Mouse (Mus musculus): Measurements from ENCODE around the gene Arap1. TPM values are rescaled to one million over a fixed set of nuclear protein-coding genes. Genes with fewer than 3 reads are reported as not detected.
A peak's percentile ranks its signal among the peaks of the same experiment; 100 is the strongest.

Arap1 gene
- polyA plus RNA-seq, 1 experiment from 2014 or later, result 32.6 TPM

DNA sequence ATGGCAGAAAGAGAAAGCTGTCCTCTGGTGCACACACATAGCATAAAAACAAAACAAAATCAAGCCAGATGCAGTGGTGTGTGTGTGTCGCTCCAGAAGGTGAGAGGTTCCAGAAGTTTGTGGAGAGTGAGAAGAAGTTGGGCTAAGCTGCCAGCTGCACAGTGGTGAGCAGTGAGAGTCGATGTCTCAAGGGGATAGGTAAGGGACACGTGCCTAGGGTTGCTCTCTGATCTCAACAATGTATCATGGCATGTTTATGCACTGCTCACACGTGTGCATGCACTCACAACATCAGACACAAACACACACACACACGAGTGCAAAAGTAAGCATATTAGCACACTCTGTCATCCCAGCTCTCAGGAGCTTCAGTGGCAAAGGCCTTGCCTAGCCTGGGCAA is 16.0 kb downstream of the Arap1 start:
- no peaks in the 10 kb centered on the region for H3K36me3 ChIP-seq (ENCODE audit: control insufficient read depth, insufficient read depth)
- H3K4me2 ChIP-seq (ENCODE audit: low read depth, low read length), result no peak overlapping the region
- no peak overlapping the region for H3K4me3 ChIP-seq (ENCODE audit: low read length)
- no peaks in the 10 kb centered on the region for H3K9me3 ChIP-seq (replicated peaks; ENCODE audit: control insufficient read depth, low read length)
- H3K9ac ChIP-seq (ENCODE audit: low read length), result no peak overlapping the region
- 70% methylated on average over 5 of the region's 5 CpGs for WGBS
- H3K27ac ChIP-seq (ENCODE audit: low read length), result no peak overlapping the region
- no peak for ATAC-seq (replicated peaks; ENCODE audit: extremely low read depth, insufficient read depth, low FRiP score)
- H3K4me1 ChIP-seq (ENCODE audit: control insufficient read depth, insufficient read depth, low read length), result no peaks in the 10 kb centered on the region; the same call in 1 of the 2 replicates
- H3K27me3 ChIP-seq (ENCODE audit: control insufficient read depth, insufficient read depth, low read length), result no peaks in the 10 kb centered on the region

DNA sequence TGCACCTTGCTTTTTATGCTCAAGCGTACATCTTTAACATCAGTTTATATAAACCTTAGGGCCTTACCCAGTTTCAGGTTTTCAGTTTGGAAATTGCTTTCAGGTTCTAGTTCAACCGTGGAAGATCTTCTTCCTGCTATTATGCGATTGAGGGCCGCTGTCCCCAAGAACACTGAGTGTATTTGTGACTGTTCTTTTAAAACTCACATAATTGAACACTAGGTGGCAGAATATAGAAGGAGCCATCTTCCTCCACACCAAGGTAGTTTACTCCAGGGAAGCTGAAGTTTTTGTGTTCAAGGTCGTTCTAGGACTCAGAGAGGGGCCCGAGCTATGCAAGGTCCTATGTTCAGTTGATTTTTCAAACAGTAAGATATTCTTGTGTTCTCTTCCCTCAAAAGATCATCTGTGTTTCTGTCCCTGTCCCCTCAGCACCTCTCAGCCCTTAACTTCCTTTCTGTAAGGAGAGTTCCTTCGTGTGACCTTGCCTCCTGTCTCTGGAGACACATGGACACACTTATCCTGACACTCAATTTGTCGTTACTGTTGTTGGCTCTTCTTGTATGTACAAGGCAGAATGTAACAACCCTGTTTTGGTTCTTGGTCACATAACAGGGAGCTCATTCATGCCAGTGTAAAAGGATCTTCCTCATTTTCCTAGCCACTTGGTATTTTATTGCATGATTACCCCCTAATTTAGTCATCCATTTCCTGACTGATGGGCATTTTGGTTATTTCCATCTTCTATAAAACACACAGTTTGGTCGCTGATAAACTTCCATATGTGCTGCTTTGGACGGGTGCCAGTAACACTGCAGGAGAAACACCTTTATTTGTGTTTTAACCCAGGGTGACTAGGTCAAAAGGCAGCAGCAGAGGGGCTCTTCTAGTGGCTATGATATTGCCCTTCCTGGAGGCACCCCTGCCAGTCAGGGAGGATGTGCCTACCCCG is 20.3 kb downstream of the Arap1 start:
- Histone ChIP-seq H3K27me3 (ENCODE audit: control insufficient read depth, insufficient read depth, low read length) (no peaks in the 10 kb centered on the region), H3K4me2 (ENCODE audit: low read depth, low read length) (no peak overlapping the region), H3K9me3 (replicated peaks; ENCODE audit: control insufficient read depth, low read length) (no peaks in the 10 kb centered on the region), H3K36me3 (ENCODE audit: control insufficient read depth, insufficient read depth) (no peaks in the 10 kb centered on the region), H3K4me1 (ENCODE audit: control insufficient read depth, insufficient read depth, low read length) (no peaks in the 10 kb centered on the region), H3K27ac (ENCODE audit: low read length) (no peak overlapping the region), H3K9ac (ENCODE audit: low read length) (no peak overlapping the region), H3K4me3 (ENCODE audit: low read length) (no peak overlapping the region)
- no peak for ATAC-seq (replicated peaks; ENCODE audit: extremely low read depth, insufficient read depth, low FRiP score)
- WGBS, result 54% methylated on average over 11 of the region's 11 CpGs

DNA sequence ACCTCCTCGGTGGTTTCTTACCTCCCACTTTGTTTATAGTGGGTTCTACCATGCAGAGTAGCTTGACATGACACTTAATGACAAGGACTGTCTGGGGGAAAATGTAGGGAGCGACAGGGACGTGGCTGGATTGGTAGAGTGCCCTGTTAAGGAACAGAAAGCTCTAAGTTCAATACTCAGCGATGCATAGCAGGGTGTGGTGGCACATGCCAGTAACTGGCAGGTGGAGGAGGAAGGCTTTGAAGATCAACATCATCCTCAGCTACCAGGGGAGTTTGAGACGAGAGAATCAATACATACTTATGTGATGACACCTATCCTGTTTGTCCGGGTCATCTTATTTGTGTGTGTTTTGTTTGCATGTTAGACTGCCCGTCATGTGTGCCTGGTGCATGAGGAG is 21.8 kb downstream of the Arap1 start:
- Histone ChIP-seq H3K4me3 (ENCODE audit: low read length) (no peak overlapping the region), H3K9ac (ENCODE audit: low read length) (no peak overlapping the region), H3K27me3 (ENCODE audit: control insufficient read depth, insufficient read depth, low read length) (no peaks in the 10 kb centered on the region), H3K27ac (ENCODE audit: low read length) (no peak overlapping the region), H3K9me3 (replicated peaks; ENCODE audit: control insufficient read depth, low read length) (no peaks in the 10 kb centered on the region), H3K4me2 (ENCODE audit: low read depth, low read length) (no peak overlapping the region), H3K4me1 (ENCODE audit: control insufficient read depth, insufficient read depth, low read length) (no peaks in the 10 kb centered on the region), H3K36me3 (ENCODE audit: control insufficient read depth, insufficient read depth) (no peaks in the 10 kb centered on the region)
- WGBS, result 80% methylated on average over 7 of the region's 7 CpGs
- ATAC-seq (replicated peaks; ENCODE audit: extremely low read depth, insufficient read depth, low FRiP score), result no peak

DNA sequence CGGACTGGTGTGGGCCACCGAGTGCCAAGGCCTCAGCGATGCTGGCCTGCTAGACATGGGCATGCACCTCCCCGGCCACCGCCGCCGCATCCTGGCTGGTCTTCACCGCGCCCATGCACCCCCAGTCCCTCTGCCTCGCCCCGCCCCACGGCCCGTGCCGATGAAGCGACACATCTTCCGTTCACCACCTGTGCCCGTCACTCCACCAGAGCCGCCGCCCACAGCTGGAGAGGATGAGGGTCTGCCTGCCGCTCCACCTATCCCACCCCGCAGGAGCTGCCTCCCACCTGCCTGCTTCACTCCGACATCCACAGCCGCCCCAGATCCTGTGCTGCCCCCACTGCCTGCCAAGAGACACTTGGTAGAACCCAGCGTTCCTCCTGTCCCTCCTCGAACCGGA is 25.2 kb downstream of the Arap1 start:
- no peaks in the 10 kb centered on the region for H3K9me3 ChIP-seq (replicated peaks; ENCODE audit: control insufficient read depth, low read length)
- no peaks in the 10 kb centered on the region for H3K36me3 ChIP-seq (ENCODE audit: control insufficient read depth, insufficient read depth)
- no peak overlapping the region for H3K4me2 ChIP-seq (ENCODE audit: low read depth, low read length)
- no peak overlapping the region for H3K9ac ChIP-seq (ENCODE audit: low read length)
- H3K27ac ChIP-seq (ENCODE audit: low read length), result no peak overlapping the region
- no peak overlapping the region for H3K4me3 ChIP-seq (ENCODE audit: low read length)
- ATAC-seq (replicated peaks; ENCODE audit: extremely low read depth, insufficient read depth, low FRiP score), result no peak
- peaks cover 4% of the 10 kb centered on the region; the same call in 1 of the 2 replicates for H3K4me1 ChIP-seq (ENCODE audit: control insufficient read depth, insufficient read depth, low read length)
- 79% methylated on average over 26 of the region's 26 CpGs for WGBS
- H3K27me3 ChIP-seq (ENCODE audit: control insufficient read depth, insufficient read depth, low read length), result no peaks in the 10 kb centered on the region

- Histone ChIP-seq H3K27ac (ENCODE audit: low read length) (no peak overlapping the region), H3K27me3 (ENCODE audit: control insufficient read depth, insufficient read depth, low read length) (no peaks in the 10 kb centered on the region)
- ATAC-seq (replicated peaks; ENCODE audit: extremely low read depth, insufficient read depth, low FRiP score), result no peak
Measured at GRCm38 (mm10) chr7:101374155-101374554, 26.3 kb downstream of the Arap1 start.

DNA sequence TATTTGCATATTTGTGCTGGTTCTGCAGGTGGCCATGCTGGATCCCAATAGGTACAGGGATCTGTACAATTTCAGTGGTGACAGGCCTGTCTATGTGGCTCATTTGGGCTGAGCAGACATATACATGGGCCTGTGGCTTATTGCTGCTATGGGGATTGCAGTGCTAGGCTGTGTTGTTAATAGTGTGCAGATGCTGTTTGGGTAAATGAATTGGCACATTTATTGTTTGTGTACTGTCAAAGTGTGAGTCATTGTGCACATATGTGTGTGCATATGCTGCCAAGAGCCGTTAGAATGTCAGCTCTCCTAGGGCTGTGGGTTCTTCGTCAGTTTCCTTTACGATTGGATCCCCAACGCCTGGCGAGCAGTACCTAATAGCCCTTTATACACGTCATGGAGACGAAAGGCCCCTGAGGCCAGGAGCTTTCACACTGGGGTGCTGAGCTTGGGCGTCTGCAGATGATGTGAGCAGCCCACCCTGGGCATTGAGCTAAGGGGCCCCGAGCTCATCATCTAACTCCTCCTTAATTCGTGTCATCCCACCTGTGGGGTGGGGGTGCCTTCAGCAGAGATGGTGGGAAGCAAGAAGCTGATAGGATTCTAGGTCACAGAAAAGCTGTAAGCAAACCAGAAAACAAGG is 29.0 kb downstream of the Arap1 start:
- 76% methylated on average over 10 of the region's 10 CpGs for WGBS
- Histone ChIP-seq H3K9ac (ENCODE audit: low read length) (no peak overlapping the region), H3K36me3 (ENCODE audit: control insufficient read depth, insufficient read depth) (no peaks in the 10 kb centered on the region), H3K4me3 (ENCODE audit: low read length) (no peak overlapping the region), H3K27me3 (ENCODE audit: control insufficient read depth, insufficient read depth, low read length) (no peaks in the 10 kb centered on the region), H3K4me1 (ENCODE audit: control insufficient read depth, insufficient read depth, low read length) (peaks cover 21% of the 10 kb centered on the region), H3K4me2 (ENCODE audit: low read depth, low read length) (no peak overlapping the region), H3K9me3 (replicated peaks; ENCODE audit: control insufficient read depth, low read length) (no peaks in the 10 kb centered on the region), H3K27ac (ENCODE audit: low read length) (no peak overlapping the region)
- ATAC-seq (replicated peaks; ENCODE audit: extremely low read depth, insufficient read depth, low FRiP score), result no peak

More at GRCm38 (mm10) chr7:101374155-101374554, 26.3 kb downstream of the Arap1 start:
- no peaks in the 10 kb centered on the region for H3K9me3 ChIP-seq (replicated peaks; ENCODE audit: control insufficient read depth, low read length)
- no peak overlapping the region for H3K9ac ChIP-seq (ENCODE audit: low read length)
- no peaks in the 10 kb centered on the region for H3K36me3 ChIP-seq (ENCODE audit: control insufficient read depth, insufficient read depth)
- no peak overlapping the region for H3K4me2 ChIP-seq (ENCODE audit: low read depth, low read length)
- H3K4me3 ChIP-seq (ENCODE audit: low read length), result no peak overlapping the region
- peaks cover 15% of the 10 kb centered on the region for H3K4me1 ChIP-seq (ENCODE audit: control insufficient read depth, insufficient read depth, low read length)

- peak overlapping the region; percentile 48 for H3K4me3 ChIP-seq (ENCODE audit: low read length)
- peak overlapping the region; percentile 81 for H3K27ac ChIP-seq (ENCODE audit: low read length)
- 16% methylated on average over 6 of the region's 7 CpGs for WGBS
- peak overlapping the region; percentile 71 for H3K4me2 ChIP-seq (ENCODE audit: low read depth, low read length)
- peaks cover 21% of the 10 kb centered on the region for H3K4me1 ChIP-seq (ENCODE audit: control insufficient read depth, insufficient read depth, low read length)
- H3K9ac ChIP-seq (ENCODE audit: low read length), result peak overlapping the region; percentile 77
- peak; percentile 89 for ATAC-seq (replicated peaks; ENCODE audit: extremely low read depth, insufficient read depth, low FRiP score)
- H3K36me3 ChIP-seq (ENCODE audit: control insufficient read depth, insufficient read depth), result no peaks in the 10 kb centered on the region
- no peaks in the 10 kb centered on the region for H3K9me3 ChIP-seq (replicated peaks; ENCODE audit: control insufficient read depth, low read length)
- no peaks in the 10 kb centered on the region for H3K27me3 ChIP-seq (ENCODE audit: control insufficient read depth, insufficient read depth, low read length)
Measured at GRCm38 (mm10) chr7:101377741-101378262, 29.9 kb downstream of the Arap1 start.

GRCm38 (mm10) chr7:101378285-101378684 is 30.4 kb downstream of the Arap1 start:
- H3K4me2 ChIP-seq (ENCODE audit: low read depth, low read length), result peak overlapping the region; percentile 71
- peak; percentile 10; the same call in 1 of the 2 replicates for ATAC-seq (replicated peaks; ENCODE audit: extremely low read depth, insufficient read depth, low FRiP score)
- H3K4me3 ChIP-seq (ENCODE audit: low read length), result peak overlapping the region; percentile 48
- H3K4me1 ChIP-seq (ENCODE audit: control insufficient read depth, insufficient read depth, low read length), result peaks cover 24% of the 10 kb centered on the region
- no peaks in the 10 kb centered on the region for H3K36me3 ChIP-seq (ENCODE audit: control insufficient read depth, insufficient read depth)
- WGBS, result 34% methylated on average over 3 of the region's 3 CpGs
- H3K9ac ChIP-seq (ENCODE audit: low read length), result peak overlapping the region; percentile 77
- no peaks in the 10 kb centered on the region for H3K9me3 ChIP-seq (replicated peaks; ENCODE audit: control insufficient read depth, low read length)
- peak overlapping the region; percentile 81 for H3K27ac ChIP-seq (ENCODE audit: low read length)
- H3K27me3 ChIP-seq (ENCODE audit: control insufficient read depth, insufficient read depth, low read length), result no peaks in the 10 kb centered on the region
